Mouse (Mus musculus): ENCODE data around the gene Emilin2. TPM values are rescaled to one million over a fixed set of nuclear protein-coding genes. Genes with fewer than 3 reads are reported as not detected.

Emilin2 gene
- polyA plus RNA-seq, 2 experiments from 2014 or later, result not detected

DNA sequence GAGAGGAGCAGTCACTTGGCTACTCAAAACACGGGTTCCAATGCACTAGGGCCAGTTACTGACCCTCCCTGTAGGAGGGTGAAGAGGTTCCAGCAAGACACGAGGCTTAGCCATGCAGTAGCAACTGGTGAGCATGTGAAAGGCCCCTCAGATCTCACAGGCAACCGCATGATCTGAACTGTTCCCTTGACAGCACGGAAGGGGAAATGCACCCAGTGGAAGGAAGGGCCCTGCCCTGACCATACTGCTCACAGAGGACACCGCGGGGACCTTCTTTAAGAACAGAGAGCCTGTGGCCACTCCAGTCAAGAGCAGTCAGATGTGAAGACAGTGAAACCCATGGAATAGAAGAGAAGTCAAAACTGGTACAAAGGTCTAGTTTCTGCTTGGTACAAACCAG, 48.6 kb downstream of the Emilin2 start:
- ATAC-seq, result no peak

DNA sequence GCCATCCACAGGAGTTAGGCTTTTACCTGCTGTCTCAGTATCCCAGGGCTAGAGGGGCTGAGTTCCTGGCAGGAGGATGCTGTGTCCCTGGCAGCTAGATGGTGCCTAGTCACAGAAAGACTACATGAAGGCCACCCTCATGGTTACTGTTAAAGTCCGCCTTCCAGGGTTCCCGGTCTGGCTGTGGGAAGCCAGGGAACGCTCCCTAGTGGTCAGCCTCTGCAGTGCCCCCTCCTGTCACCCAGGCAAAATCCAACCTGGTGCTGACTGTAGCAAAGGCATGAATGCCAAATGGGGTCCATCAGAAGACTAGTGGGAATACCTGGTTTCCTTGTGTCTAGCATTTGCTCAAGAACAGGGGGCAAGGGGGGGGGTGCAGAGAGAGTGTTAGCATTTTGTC, 51.1 kb downstream of the Emilin2 start:
- ATAC-seq, result no peak

DNA sequence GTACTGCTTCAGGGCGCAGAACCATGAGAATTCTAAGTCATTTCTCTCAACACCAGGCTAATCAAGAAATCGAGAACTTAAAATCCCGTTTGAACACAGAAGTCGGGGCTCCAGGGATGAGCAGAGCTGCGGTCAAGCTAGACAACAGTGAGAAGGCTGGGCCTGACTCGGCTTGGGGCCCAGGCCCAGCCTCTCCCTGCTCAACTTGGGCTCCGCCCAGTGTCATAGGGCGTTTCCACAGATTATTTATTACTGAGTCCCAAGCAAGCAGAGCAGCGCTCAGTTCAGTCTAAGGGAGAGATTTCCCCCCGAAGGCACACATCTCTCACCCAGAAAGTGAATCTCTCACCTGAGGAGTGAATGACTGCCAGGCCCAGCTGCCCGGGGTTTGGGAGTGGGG, 52.1 kb downstream of the Emilin2 start:
- no peak for ATAC-seq

DNA sequence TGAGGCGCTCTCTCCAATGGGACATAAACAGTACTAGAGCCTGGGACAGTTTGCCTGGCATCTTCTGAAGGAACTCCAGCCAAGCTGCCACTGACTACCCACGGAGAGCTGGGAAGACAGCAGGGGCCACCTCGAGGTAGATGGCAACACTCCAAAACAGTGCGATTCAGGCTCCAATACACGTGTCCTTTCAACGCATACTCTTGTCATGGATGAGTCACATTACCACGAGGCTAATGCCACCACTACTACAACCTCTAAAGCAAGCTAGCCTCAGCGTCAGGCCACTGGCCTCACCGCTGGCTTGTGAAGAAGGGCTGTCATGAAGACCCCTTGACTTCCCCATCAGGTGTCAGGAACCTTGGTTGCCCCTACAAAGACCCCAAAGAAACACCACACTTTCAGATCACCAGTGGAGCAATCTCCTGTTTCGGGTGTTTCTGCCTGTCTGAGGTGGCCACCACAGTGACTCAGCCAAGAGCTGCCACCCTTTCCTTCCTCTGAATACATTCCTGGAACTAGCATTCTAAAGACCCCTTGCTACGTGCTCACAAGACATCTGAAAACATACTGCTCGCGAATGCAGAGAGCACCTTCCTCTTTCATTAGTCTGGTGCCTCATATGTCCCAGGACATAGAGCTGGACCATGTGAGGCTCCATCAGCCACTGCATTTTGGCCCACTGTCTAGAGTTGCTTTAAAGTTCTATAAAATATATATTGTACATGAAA, 54.8 kb downstream of the Emilin2 start:
- no peak for ATAC-seq

DNA sequence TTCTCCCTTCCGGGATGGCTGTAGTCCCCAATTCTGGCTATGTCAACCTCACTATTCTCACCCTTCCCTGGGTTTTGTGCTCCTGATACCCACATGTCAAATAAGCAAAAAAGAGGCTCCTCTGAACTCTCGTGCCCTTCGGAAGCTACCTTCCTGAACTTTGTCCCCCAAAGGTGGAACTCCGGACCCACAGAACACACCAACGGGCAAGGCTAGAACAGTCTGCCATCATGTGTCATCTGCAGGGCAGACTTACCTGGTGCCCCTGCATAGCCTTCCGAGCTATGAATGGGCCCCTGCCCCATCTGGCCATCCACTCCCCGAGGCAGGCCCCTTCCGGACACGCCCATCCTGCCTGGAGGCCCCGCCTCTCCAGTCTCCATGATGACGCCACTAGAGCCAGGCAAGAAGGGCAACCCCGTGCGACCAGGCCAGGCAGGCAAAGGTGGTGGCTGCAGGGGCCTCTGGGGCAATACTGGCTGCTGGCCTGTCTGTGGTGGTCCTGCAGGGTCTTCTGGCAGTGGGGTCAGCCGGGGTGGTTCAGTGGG, 55.6 kb downstream of the Emilin2 start:
- ATAC-seq, result no peak

DNA sequence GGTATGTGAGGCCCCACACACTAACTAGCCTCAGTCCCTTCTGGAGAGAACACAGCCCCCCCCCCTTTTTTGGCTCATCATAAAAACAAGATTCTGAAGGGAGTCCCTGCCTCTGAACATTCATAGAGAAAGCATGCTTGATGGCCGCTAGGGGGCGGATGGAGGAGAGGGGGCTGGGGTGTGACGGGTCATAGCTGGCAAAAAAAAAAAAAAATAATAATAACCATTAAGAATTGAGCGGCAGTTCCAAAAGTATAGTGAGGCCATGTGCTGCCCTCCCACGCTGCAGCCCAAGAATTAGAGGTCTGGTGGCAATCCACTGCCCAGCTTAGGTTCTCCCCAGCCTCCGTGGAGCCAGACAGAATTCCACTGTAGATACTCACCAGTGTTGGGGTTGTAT, 57.0 kb downstream of the Emilin2 start:
- peak; percentile 53 for ATAC-seq

DNA sequence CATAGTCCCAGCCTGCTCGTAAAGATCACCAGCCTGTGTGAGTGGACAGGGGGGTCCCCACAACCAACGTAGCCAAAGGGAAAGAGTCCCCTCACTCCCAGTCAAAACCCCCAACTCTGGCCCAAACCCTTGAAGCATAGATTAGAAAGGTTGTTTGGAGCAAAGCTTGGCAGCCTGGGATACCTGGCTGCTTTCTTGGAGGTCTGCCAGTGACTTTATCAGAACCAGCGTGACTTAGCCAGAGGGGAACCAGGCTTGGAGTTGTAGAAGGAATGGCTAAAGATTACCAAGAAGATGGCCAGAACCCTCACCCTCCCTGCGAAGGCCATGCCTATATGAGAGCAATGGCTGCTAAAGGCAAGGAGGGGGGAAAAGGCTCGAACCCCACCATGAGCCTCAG, 57.7 kb downstream of the Emilin2 start:
- no peak for ATAC-seq

DNA sequence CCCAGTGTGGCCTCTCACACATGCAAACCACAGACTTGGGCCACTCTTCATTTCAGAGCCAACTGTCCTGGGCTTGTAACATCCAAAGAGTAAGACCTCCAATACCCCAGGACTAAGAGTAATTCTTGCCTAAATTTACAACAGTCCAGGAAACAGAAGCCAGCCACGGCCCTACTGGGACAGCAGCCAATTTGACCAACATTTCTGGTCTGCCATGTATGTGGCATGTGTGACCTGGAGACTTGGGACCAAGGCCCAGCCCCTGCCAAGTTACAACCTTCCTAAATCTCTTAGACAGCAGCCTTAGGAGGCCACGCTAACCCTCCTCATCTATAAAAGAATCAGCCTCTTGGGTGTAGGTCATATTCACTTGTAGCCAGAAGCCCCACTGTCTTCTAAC, 58.4 kb downstream of the Emilin2 start:
- ATAC-seq, result no peak

DNA sequence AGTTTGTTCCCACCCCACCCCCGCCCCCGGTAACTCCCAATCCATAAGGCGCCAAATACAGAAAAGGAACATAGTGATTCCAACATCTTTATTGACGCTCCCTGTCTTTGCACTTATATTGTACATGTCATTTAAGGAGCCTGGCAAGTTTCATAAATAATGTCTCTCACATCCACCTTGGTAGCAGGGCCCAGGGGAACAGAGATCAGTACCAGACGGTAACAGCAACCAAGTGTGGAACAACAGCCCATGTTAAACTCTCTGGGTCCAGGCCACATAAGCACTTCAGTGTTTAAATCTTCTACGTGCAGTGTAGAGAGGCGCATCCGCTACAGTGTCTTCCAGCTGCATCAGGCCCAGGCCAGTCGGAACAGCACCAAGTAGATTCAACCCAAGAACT, 59.7 kb downstream of the Emilin2 start:
- no peak for ATAC-seq

DNA sequence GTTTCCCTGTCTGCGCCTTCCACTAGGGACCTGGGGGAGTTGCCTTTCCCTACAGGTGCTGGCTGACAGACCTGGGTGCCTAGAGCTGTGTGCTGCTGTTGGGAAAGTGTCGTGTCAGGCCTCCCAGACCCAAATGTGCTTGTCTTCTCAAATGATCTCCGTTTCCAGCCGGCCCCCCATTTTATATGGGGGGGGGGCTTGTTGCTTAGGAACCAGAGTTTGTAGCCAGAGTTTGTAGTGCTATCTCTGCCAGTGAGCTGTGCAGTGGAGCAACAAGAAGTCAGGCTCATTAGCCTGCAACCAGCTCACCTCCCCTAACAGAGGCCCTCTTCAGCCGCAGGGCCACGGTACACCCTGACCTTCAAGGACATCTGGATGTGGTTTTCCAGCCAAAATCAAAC, 60.2 kb downstream of the Emilin2 start:
- ATAC-seq, result no peak

DNA sequence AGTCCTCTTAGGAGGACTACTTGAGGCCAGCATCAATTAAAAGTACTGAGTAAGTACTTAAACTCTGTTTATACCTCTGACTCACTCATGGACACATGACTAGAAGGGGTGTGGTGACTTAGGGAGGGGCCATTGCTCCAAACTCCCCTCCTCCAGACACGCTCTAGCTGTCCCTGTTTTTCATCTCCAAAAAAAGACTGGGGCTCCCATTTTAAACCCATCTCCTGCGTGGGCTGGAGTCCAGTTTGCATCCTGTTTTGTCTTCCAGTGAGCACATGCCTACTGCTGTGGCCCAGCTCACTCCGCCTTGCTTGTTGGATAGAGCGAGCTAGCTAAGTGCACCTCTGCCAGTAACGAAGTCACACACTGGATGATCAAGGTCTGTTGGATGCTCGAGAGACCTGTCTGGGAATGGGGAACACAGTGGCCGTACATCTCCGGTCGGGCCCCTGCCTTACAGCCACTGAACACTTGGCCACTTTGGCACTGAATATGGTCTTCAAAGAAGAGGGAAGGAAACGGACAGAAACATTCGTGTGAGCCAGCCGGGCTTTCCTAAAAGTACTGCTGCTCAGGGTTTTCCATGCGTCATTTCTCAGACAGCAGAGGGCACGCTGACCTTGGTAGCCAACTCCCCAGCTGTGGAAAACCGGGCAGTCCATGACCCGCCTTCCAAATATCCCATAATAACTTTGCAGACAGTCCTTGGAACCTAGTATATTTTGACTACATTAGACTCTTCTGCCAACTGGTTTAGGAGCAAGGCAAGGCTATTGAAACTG, 60.8 kb downstream of the Emilin2 start:
- ATAC-seq, result no peak

DNA sequence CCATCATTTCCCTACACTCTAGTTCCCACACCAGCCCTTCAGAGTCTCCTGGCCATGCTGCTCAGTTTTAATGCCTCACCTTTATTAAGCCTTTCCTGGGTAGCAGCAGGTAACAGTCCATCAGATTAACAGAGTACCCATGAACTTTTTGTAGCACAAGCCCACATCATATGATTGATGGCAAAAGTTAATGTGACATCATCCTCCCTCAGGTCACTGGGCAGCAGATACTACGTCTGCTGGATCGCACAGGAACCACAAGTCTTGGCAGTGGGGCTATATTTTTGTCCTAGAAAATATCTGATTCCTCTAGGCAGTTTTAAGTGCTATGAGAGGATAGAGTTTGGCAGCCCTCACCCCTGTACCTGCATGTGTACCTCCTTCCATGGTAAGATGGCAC, 61.7 kb downstream of the Emilin2 start:
- no peak for ATAC-seq

DNA sequence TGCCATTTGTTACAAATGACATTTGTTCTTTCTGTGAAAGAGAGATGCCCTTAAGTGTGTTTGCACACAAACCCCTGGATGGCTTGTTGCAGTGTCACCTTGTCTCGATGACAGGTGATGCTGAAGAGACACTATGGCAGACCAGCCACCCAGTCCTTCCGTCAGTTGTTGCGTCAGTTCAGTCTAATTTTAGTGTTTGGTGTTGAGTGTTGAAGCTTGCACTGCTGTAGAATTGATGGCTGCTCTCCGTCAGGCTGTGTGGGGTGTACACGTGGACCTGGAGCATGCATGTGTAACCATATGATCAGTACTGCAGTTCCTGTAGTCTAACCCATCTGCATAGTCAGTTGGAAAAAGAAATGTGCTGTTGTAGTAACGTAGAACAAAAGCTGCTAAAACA, 62.8 kb downstream of the Emilin2 start:
- no peak for ATAC-seq

DNA sequence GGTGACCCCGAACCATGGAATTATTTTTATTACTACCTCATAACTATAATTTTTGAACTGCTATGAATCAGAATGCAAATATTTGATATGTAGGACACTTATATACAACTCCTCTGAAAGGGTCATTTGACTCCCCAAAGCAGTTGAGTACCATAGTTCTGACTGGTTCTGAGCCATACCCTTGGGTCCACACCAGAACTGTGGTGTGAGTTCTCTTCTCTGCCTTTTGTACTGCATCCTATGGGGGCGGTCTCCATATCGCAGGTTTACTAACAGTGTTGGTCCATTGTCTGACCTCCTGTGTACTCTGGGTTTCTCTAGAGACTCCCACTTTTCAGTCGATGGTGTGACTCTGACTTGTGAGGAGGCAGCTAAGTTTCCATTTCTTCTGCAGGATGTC, 65.8 kb downstream of the Emilin2 start:
- ATAC-seq, result no peak

DNA sequence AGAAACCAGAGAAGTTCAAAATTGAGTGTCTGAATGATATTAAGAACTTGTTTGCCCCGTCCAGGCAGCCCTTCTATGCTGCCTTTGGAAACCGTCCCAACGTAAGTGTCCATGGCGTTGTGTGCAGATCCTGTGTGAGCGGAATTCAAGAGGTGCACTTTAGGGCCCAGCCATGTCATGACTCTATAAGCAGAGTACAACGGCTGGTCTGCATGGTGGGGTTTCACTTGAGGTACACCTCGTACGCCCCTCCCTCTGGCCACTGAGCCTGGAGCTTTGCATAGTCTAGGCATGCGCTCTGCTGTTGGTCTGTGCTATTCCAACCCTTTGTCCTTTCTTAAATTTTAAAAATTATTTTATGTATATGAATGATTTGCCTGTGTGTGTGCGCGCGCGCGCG, 66.6 kb downstream of the Emilin2 start:
- no peak for ATAC-seq

DNA sequence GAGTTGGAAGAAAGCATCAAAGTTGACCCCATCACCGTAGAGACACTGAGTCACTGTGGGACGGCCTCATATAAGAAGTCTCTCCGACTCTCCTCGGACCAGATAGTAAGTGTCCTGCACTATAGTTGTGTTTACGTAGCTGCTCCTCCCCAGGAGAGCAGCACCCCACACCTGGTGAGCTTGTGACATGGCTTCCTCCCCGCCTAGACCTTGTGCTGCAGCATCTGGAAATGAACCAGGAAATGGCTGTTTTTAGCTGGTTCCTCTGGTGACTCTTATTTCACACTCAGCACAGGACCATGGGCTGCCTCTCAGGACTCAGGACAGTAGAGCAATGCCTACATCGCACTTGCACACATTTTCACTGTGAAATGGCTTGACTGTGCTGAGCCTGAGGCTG, 69.1 kb downstream of the Emilin2 start:
- no peak for ATAC-seq

DNA sequence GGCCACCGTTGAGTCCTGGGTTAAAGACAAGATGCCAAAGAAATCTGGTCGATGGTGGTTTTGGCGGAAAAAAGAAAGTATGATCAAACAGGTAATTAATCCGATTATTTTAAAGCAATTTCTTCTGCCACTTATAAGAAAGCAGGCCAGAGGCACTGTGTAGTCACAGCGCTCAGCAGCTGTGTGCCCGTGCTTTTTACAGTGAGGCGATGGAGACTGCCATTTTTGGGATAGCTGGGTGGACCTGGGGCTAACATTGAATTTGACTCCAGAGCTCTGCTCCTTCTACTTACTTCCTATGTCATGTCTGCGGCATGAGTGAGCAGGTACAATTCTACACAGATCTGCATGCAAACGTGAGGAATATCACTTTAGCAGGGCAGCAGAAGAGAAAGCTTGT, 71.0 kb downstream of the Emilin2 start:
- ATAC-seq, result no peak

DNA sequence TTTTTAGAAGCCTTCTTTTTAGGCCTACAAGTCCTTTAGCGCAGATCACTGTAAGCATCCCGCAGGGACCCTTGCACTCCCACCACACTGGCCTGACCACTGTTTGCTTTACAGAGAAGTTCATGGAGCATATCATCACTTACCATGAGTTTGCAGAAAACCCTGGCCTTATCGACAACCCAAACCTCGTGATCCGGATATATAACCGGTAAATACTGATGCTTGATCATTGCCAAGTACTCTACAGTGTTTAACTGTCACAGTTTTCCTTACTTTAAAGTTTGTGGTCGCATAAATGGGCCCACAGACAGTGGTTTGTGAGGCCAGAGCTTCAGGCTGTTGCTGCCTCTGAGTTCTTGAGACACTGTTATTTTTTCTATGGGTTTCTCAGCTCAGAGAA, 73.3 kb downstream of the Emilin2 start:
- ATAC-seq, result no peak

DNA sequence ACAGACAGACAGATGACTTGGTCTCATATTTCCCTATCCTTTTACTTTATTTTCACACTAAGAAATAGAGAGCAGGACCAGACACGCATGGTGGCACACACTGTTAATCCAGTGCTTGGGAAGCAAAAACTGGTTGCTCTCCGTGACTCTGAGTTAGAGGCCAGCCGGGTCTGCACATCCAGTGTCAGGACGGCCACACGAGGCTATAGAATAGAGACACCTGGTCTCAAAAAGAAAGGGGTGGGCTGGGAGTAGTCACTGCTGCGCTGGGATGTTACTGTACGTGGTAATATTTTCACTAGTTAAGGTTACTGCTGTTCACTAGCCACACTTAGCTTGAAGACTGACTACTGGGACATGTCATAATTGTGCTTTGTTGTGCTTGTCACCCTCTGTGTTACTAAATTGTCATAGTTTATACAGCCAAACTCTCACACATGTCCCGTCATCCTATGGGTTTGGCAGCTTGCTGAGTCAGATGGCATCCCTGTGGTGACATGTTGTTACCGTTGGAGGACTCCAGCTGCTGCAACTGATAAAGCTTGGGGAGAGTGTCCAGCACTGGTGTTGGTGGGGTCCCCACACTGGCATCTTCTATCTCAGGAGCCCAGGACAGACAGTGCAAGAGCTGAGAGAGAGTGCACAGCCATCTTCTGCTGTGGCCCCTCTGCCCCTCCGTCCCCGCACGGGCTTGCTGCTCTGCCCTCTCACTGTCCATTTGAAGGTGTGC, 76.4 kb downstream of the Emilin2 start:
- no peak for ATAC-seq

DNA sequence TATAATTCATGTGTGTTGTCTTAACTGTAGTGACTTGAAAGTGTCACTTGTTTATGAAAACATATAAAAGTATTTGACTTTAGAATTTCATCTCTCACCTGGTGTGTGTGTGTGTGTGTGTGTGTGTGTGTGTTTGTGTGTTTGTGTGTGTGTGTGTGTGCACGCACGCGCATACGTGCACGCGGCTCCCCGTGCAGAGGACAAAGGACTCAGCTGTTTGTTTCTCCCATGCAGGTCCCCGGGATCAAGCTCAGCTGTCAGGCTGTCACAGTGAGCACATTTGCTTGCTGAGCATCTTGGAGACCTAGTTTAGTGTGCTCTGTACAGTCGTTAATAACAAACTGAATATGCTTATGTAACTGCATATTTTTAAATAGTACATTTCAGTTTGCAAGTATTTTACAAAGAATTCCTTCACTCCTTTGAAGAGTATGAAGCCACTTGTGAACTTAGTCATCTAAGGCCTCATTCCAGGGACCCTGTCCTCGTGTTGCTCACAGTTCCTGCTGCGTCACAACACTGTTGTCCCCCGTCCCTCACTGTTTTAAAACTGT, 77.7 kb downstream of the Emilin2 start:
- ATAC-seq, result no peak

DNA sequence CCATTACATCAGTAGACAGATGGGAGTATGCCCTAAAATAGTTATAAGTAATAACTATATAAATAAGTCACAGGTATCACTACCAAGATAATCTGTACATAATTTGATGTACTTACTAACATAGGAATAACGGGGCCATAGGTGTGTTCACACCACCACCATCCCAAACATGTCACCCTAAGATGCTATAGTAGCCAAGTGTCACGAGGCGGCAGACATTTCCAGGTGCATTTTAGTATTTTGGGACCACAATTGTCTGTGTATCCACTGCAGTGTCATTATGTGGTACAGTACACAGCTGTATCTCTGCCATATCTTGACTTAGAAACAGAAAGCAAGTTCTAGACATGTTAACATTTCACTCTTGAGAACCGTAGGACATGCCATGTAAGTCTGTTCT, 78.6 kb downstream of the Emilin2 start:
- no peak for ATAC-seq

DNA sequence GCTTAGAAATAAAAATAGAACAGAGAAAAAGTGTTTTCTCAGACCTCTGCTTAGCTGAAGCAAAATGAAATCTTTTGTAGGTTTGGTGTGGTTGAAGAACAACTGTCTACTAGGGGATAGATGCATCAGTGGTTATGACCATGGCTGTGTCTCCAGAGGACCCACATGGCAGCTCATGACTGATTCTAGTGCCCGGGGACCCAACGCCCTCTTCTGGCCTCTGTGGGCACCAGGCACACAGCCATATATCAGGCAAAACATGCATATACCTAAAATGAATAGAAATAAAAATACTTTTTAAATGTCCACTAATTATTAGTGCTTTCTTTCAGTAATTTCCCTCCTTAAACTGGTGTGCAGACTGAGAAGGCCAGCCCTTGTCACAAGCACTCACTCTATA, 79.8 kb downstream of the Emilin2 start:
- no peak for ATAC-seq

DNA sequence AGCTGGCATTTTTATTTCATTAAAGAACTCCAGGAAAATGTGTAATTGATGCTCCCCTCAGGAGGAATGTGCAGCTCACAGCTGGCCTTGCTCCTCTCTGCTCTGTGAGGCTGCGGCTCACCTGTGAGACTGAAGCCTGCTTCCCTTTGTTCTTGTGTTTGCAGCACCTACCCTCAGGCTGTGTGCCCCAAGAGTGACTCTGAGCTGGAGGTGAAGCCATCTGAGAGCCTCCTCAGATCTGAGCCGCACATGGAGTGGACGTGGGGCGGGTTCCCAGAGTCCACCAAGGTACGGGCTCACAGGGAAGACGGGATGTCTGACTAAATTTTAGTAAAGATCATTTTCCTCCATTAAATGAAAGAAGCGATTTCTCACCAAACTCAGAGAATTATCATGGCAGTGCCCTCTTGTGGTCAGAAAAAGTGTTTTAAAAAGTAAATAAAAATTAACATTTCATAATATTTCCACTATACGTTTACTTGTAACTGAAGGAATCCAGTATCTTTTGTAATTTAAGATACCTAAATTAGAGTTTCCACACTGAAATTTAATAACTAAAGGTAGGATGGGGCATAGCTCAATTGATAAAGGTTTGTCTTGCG, 81.6 kb downstream of the Emilin2 start:
- ATAC-seq, result no peak
